Mouse (Mus musculus) c-Kit-positive CD71-positive TER-119-negative erythroid progenitor cells, embryonic 14.5 days (primary cell): ENCODE measurements around the gene Emc7.
"Not testable (repeated sequence)": the region's sequence is repeated elsewhere in the genome, so short reads cannot be mapped to it uniquely, and the experiment has no call there.

Experiments
- DNase-seq: peaks from one replicate; pipeline ENCODE4 v3.0.0-alpha.2; 2013; ENCODE audit warnings: low read depth

Gene Emc7

DNA sequence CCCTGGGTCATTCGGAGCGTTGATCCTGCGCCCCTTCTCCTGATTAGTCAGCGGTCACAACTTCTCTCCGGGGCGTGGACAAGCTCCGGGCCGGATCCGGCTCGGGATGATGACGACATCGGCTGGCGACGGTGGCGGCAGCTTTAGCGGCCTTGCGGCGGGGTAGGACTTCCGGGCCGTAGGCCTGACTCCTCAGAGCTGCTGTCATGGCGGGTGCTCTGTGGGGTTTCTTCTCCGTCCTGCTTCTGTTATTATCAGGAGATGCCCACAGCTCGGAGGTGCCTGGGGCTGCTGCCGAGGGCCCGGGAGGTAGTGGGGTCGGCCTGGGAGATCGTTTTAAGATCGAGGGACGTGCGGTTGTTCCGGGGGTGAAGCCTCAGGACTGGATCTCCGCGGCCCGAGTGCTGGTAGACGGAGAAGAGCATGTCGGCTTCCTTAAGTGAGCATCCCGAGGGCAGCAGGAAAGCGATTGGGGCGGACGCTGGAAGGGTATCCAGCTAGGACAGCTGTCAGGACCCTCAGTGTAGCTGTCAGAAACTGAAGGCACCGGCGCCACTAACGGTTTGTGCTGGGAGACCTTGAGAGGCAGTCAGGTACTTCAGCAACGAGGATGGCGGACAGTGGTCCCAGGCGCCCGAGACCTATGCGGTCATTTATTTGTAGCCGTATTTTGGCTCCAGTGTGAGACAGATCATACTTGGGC lies at the start of gene Emc7:
TSS of gene Emc7 (plus strand) at position 136 of the 703 bp plus-strand sequence.
- DNase-seq: peak; percentile 91

DNA sequence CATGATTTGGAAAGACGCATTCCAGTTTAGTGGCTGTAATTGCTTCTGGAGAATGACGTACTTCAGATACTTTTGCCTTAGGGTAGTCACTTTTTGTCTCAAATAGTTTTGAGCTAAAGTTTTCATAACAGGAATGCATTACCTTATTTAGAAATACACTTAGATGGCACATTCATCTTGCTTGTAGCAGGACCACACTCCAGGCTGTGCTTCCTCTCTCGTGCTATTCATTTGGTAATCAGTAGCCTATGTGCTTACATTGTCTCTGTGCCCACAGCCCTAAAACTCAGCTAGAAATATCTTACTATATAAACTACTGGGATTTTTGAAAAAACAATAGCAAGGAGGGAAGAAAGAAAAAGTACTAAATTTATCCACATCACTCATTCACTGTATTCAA lies 47.8 kb upstream of the Emc7 start:
- no peak for DNase-seq

- no peak for DNase-seq
These were observed 29.5 kb upstream of the Emc7 start for GRCm38 (mm10) chr2:112425308-112425707.

GRCm38 (mm10) chr2:112428534-112428933 lies 26.3 kb upstream of the Emc7 start:
- DNase-seq: not testable (repeated sequence)

DNA sequence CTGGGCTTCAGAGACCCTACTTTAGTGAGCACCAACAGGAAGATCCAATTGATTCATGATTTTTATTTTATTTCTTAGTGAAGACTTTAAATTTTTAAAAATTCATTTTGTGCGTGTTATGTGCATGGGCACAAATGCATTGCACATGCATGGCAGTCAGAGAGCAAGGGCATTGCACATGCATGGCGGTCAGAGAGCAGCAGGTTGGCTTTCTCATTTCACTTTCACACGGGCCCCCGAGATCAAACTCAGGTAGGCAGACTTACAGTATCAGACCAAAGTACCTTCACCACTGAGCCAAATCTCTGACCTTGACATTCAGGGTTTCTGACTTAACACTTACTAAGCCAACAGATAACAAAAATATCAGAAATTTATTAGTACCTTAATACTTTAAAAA lies 25.1 kb upstream of the Emc7 start:
- no peak for DNase-seq

- DNase-seq: no peak
These were observed 24.4 kb upstream of the Emc7 start for GRCm38 (mm10) chr2:112430403-112430802.

- DNase-seq: no peak
These were observed 22.3 kb upstream of the Emc7 start for GRCm38 (mm10) chr2:112432523-112432922.

GRCm38 (mm10) chr2:112433359-112433758 lies 21.4 kb upstream of the Emc7 start:
- peak; percentile 51 for DNase-seq

GRCm38 (mm10) chr2:112436292-112436691 lies 18.5 kb upstream of the Emc7 start:
- DNase-seq: no peak

- no peak for DNase-seq
These were observed 17.2 kb upstream of the Emc7 start for GRCm38 (mm10) chr2:112437589-112437988.

DNA sequence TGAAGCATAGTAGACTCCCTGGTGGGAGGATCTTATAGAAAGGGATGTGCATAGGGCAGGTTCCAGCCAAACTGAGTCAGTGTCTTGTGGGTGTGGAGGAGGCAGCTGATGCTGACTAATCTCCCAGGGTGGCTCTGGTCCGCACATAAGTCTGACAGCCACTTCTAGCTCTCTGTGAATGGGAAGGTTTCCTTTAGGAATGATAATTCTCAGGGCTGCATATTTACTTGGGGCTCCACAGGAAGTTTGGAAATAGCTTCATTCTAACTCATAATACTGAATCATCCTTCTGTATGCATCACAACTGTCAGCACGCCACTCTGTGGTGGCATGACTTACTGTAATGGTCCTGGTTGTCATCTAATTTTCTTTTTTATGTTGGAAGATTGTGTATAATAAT lies 11.3 kb upstream of the Emc7 start:
- no peak for DNase-seq

- no peak for DNase-seq
These were observed 9.3 kb upstream of the Emc7 start for GRCm38 (mm10) chr2:112445511-112445910.

DNA sequence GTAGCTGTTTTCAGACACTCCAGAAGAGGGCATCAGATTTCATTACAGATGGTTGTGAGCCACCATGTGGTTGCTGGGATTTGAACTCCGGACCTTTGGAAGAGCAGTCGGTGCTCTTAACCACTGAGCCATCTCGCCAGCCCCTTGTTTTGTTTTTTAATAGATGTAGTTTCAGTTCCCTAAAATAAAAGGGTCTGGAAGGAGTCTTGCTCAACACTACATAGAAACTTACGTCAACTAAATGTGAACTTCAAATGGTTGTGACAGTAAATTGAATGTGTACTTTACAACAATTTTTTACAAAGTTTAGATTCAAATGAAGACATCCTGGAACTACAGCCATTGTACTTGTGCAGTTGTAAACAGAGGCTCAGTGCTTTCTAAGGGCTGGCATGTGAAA lies 6.8 kb upstream of the Emc7 start:
- DNase-seq: not testable (repeated sequence)

- DNase-seq: no peak
These were observed 6.2 kb upstream of the Emc7 start for GRCm38 (mm10) chr2:112448510-112449059.

DNA sequence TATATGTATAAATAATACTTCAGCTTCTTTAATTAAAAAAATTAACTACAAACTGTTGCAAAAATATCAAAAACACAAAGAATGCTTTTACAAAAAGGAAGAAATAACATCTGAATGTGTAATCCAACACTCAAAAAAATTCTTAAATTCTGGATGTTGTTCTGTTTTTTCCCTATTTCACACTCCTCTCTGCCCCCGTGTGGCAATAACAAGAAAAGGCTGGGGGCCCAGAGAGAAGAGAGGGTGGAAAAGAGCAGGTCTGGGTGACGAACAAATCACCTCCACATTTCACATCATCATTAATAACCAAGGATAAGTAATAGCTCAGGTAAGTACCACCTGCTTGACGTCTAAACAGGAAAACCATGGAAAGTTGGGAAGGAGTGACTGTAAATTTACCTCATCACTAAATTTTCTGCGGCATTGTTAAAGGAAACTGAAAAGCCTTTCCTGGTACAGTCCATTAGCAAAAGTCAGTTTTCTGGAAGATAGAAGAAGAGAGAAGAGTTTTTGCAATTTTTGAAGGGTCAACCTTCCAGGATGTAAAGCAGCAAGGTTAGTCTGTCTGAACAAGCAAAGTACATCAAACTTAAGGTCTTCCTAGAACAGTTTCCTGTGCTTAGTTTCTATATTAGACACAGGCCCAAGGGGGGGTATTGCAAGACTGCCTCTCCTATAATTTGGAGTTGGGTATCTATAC lies 5.0 kb upstream of the Emc7 start:
- DNase-seq: peak; percentile 44

- not testable (repeated sequence) for DNase-seq
These were observed 2.3 kb upstream of the Emc7 start for GRCm38 (mm10) chr2:112452513-112452912.

- no peak for DNase-seq
These were observed 504 bp upstream of the Emc7 start for GRCm38 (mm10) chr2:112454125-112454861.

GRCm38 (mm10) chr2:112460557-112460956 lies 5.8 kb downstream of the Emc7 start:
- no peak for DNase-seq

DNA sequence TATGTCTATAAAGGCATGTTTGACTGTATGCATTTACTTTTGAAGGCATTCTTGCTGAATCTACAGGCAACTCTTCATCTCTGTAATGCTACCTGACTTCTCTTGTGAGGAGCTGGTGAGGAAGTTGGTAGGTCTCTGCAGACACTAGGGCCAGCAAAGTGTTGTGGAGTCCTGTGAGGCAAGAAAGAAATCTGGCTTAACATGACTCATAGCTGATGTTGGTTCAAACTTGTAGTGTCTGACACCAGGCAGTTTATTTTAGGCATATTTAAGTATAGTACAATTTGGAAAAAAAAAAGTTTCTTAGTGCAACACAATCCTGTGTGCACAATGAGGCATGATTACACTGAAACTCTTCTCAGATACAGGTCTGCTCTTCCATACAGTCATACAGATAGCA lies 14.7 kb downstream of the Emc7 start:
- no peak for DNase-seq

DNA sequence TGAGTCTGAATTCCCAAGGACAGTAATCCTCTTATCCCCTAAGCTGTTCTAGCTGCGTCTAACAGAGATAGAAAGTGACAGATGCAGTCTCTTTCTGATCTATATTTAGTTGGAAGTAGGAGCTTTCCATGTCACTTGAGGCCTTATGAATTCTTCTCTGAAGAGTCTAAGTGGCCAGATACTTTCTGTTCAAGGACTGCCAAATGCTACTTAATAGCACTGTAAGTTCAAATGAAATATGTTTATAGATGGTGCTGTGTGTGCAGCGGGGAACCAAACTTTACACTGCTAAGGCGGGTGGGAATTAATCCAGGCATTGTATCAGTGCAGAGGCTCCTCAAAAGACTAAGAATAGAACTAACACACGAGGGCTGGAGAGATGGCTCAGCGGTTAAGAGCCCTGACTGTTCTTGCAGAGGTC lies 16.2 kb downstream of the Emc7 start:
- no peak for DNase-seq

GRCm38 (mm10) chr2:112472076-112472475 lies 17.3 kb downstream of the Emc7 start:
- no peak for DNase-seq

GRCm38 (mm10) chr2:112474997-112475724 lies 20.4 kb downstream of the Emc7 start:
- DNase-seq: no peak
